29 mouse cellular contexts compared by ENCODE assay signal in genomic region chr9:97114271-97114670, GRCm38 (mm10). TPM values are rescaled to one million over a fixed set of nuclear protein-coding genes. Genes with fewer than 3 reads are reported as not detected.
DNase-seq lines count a peak whose midpoint lies in the region; ATAC-seq and TF ChIP-seq lines count a peak whose summit lies in the region.
"Had no signal": no experiment of that assay in that cellular context is flagged by ENCODE, and none has a peak within 500 bp of the region (broad histone marks: within the 10 kb centered on the region; RNA-seq: fewer than 3 reads in every experiment).

No protein-coding gene starts in this region.

- no peak for TF ChIP-seq POLR2A in ES-Bruce4 (IDR thresholded peaks at IDR 0.05; ENCODE audit: insufficient read depth, low read length)

- TF ChIP-seq CTCF in ES-Bruce4 (IDR thresholded peaks at IDR 0.05; ENCODE audit: low read depth, low read length), result no peak

- TF ChIP-seq EP300 in ES-Bruce4 (IDR thresholded peaks at IDR 0.05; ENCODE audit: insufficient read depth, low read depth, low read length), result peak; percentile 98

- no peak overlapping the region for H3K4me2 ChIP-seq in heart, embryonic 13.5 days
- H3K4me2 ChIP-seq: embryonic facial prominence, embryonic 13.5 days; forebrain, embryonic 12.5 days; forebrain, embryonic 15.5 days; hindbrain, embryonic 14.5 days had no signal

- no peak for DNase-seq in heart, embryonic 10.5 days (ENCODE audit: low spot score)
- DNase-seq in heart, postnatal 25 days (ENCODE audit: low spot score), result no peak
- no peak for DNase-seq in heart, postnatal 36 days
- DNase-seq in R1 (ENCODE audit: low read depth, low spot score), result peak; percentile 99
- no peak for DNase-seq in cerebellum, postnatal 25 days
- no peak for DNase-seq in cerebellum, postnatal 4 days (ENCODE audit: low spot score in 2 of 2)
- DNase-seq: adrenal gland, postnatal 10 days; adrenal gland, postnatal 36 days; B cell, adult 2 months; cerebellum, adult 18-20 months; cerebellum, adult 9-10 months; cerebellum, postnatal 14 days; embryo, embryonic 11 days; gastrocnemius, postnatal 25 days; heart, postnatal 4 days; kidney, adult 18-20 months; kidney, adult 9 months had no signal

- H3K36me3 ChIP-seq in heart, embryonic 10.5 days, result no peaks in the 10 kb centered on the region
- no peaks in the 10 kb centered on the region for H3K36me3 ChIP-seq in heart, embryonic 13.5 days
- H3K36me3 ChIP-seq in ES-Bruce4 (ENCODE audit: control insufficient read depth, insufficient read depth, low read length, poor library complexity, severe bottlenecking), result no peaks in the 10 kb centered on the region
- H3K36me3 ChIP-seq: embryonic facial prominence, embryonic 10.5 days; embryonic facial prominence, embryonic 13.5 days; forebrain, embryonic 12.5 days; forebrain, embryonic 15.5 days had no signal

- H3K4me1 ChIP-seq in heart, embryonic 10.5 days, result peaks cover 24% of the 10 kb centered on the region
- peaks cover 26% of the 10 kb centered on the region for H3K4me1 ChIP-seq in heart, embryonic 13.5 days
- peaks cover 4% of the 10 kb centered on the region for H3K4me1 ChIP-seq in ES-Bruce4 (ENCODE audit: control insufficient read depth, insufficient read depth, low read length)

- H3K4me3 ChIP-seq in heart, embryonic 10.5 days, result no peak overlapping the region
- no peak overlapping the region for H3K4me3 ChIP-seq in heart, embryonic 13.5 days
- peak overlapping the region; percentile 14; the same call in 1 of the 2 replicates for H3K4me3 ChIP-seq in ES-Bruce4 (ENCODE audit: low read depth, low read length)
- H3K4me3 ChIP-seq: embryonic facial prominence, embryonic 10.5 days; embryonic facial prominence, embryonic 13.5 days; erythroblast, embryonic 14.5 days; forebrain, embryonic 12.5 days; forebrain, embryonic 15.5 days had no signal

- no peak for ATAC-seq in heart, embryonic 13.5 days (ENCODE audit: extremely low read depth, insufficient number of reproducible peaks, low FRiP score, low TSS enrichment)
- ATAC-seq: forebrain, embryonic 15.5 days; hindbrain, postnatal 0 days; inflammation-experienced regulatory T-cells, adult 6 months; intestine, embryonic 16.5 days had no signal

- H3K27me3 ChIP-seq in heart, embryonic 10.5 days (ENCODE audit: insufficient read depth, poor library complexity, severe bottlenecking), result no peaks in the 10 kb centered on the region
- H3K27me3 ChIP-seq in heart, embryonic 13.5 days (replicated peaks), result no peaks in the 10 kb centered on the region
- H3K27me3 ChIP-seq in ES-Bruce4 (ENCODE audit: control insufficient read depth, insufficient read depth, low read length, poor library complexity, severe bottlenecking), result no peaks in the 10 kb centered on the region
- H3K27me3 ChIP-seq: CH12.LX; embryonic facial prominence, embryonic 13.5 days; forebrain, embryonic 12.5 days; forebrain, embryonic 15.5 days had no signal

- H3K9ac ChIP-seq in heart, embryonic 13.5 days, result no peak overlapping the region
- peak overlapping the region; percentile 30 for H3K9ac ChIP-seq in ES-Bruce4 (ENCODE audit: low read depth, poor library complexity, severe bottlenecking)
- H3K9ac ChIP-seq: embryonic facial prominence, embryonic 13.5 days; forebrain, embryonic 12.5 days; forebrain, embryonic 15.5 days; hindbrain, embryonic 14.5 days had no signal

- intact Hi-C loops in heart, postnatal 25 days (cut with DNase I), result no loop called here
- intact Hi-C loops in heart, postnatal 36 days (cut with DNase I), result loop anchor here (10.0 kb wide), 1 partner anchor 919 kb away; the partner anchor contains the start of gene Tfdp2

- no peaks in the 10 kb centered on the region for H3K9me3 ChIP-seq in heart, embryonic 10.5 days
- no peaks in the 10 kb centered on the region for H3K9me3 ChIP-seq in heart, embryonic 13.5 days
- H3K9me3 ChIP-seq in ES-Bruce4 (replicated peaks; ENCODE audit: control insufficient read depth, insufficient read depth, low read length, poor library complexity, severe bottlenecking), result peaks cover under 1% of the 10 kb centered on the region; the same call in 1 of the 2 replicates
- H3K9me3 ChIP-seq: embryonic facial prominence, embryonic 10.5 days; embryonic facial prominence, embryonic 13.5 days; forebrain, embryonic 12.5 days; forebrain, embryonic 15.5 days had no signal

- H3K27ac ChIP-seq in heart, embryonic 10.5 days, result peak overlapping the region; percentile 85; the same call in 1 of the 2 replicates
- peak overlapping the region; percentile 90; the same call in 1 of the 2 replicates for H3K27ac ChIP-seq in heart, embryonic 13.5 days (replicated peaks)
- peak overlapping the region; percentile 99 for H3K27ac ChIP-seq in ES-Bruce4 (ENCODE audit: insufficient read depth, low read length)
- H3K27ac ChIP-seq: embryonic facial prominence, embryonic 10.5 days; embryonic facial prominence, embryonic 13.5 days; forebrain, embryonic 12.5 days; forebrain, embryonic 15.5 days; hindbrain, embryonic 14.5 days; hindbrain, postnatal 0 days had no signal

- WGBS in heart, embryonic 10.5 days, result 85% methylated on average over 10 of the region's 10 CpGs
- 84% methylated on average over 10 of the region's 10 CpGs for WGBS in heart, embryonic 13.5 days

RNA-seq across cellular contexts. Expression of gene Slc25a36, which starts 3.3 kb away (rescaled TPM):
- polyA plus RNA-seq in heart, embryonic 10.5 days (2016; fragmentation: Nextera tagmentation; extraction: Ambion mirVana), result 57.4 and 63.1 TPM in 2 replicates
- 10 to 100 TPM; 38.8 to 42.5 TPM for total RNA-seq in heart, postnatal 25 days (2021)
- 55.9 and 58.1 TPM in 2 replicates for polyA plus RNA-seq in heart, embryonic 13.5 days (2015; fragmentation: Nextera tagmentation; extraction: Ambion mirVana)
- 10 to 100 TPM; 37.3 to 43.3 TPM for total RNA-seq in heart, postnatal 36 days (2021)
- 401 and 402 TPM in 2 replicates for polyA plus RNA-seq in ES-Bruce4 (2011; ENCODE audit: insufficient read depth, insufficient read length, low read depth, missing spikeins)
